Mouse (Mus musculus): ENCODE results near the gene Cenps. TPM values are rescaled to one million over a fixed set of nuclear protein-coding genes. Genes with fewer than 3 reads are reported as not detected.

The Cenps gene
- total RNA-seq (2023) = 10 to 100 TPM; 12.4 to 15.1 TPM

DNA sequence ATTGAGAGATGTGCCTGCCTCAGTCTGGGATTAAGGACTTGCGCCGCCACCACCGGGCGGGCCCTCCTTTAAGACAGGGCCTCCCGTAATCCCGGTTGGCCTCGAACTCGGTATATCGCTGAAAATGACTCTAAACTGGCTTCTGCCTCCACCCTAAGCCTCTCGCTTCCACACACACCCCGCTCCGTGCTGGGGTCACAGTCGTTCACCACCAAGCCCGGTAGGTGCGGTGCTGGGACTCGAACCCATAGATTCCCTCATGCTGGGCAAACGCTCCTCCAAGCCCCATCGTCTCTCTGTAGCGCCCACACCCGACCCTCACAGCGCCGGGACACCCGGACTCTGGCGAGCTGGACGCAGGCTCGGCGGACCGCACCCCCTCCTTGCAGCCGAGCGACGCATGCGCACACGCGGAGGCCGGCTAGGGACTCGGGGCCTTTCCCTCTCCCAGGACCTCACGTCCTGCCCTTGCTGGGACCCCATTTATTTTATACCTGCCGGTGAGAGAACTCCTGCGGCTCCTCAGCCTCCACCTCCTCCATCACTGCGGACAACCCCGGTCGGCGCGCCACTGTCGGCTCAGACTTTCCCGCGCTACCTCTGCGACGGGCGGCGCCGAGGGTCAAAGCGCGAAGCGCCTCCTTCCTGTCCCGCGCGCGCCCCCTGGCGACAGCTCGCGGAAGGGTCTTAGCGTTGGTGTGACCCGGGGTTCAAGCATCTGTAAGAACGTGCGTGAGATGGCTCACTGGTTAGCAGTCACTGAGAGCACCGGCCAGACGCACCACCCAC is at the start of gene Cenps:
TSS of gene Cenps (minus strand) at position 648 of the 789 bp plus-strand sequence.

DNA sequence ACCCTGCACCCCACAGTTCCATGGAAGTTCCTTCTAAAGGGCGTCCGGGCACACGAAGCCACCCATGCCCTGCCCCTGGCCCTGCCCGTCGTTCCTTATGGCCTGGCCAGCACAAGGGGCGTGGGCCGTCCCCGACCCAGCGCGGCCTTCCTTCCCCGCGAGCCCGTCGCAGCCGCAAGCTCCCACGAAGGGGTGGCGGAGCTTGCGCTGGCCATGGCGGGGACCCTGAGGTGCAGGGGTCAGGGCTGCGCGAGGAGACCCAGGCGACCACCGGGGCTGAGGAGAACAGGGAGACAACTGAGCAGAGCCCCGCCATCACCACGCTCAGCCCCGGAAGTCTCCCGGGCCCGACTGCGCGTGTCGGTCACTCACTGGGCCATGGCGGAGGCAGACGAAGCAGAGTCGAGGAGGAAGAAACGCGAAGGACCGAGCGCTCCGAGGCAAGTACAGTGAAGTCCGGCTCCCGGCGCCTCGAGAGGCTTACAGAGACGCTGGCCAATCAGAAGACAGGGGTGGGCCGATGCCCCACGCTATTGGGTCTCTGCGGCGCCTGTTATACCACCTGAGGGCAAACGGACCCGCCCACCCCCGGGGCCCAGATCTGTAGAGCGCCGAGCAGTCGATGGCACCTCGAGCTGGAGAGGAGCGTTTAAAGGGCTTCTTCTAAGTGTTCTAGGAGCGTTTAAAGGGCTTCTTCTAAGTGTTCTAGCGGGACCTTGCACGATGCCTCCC is 29.0 kb upstream of the Cenps start, which contains the start of gene Pgd:
TSS of gene Pgd (minus strand) at position 557 of the 732 bp plus-strand sequence.

DNA sequence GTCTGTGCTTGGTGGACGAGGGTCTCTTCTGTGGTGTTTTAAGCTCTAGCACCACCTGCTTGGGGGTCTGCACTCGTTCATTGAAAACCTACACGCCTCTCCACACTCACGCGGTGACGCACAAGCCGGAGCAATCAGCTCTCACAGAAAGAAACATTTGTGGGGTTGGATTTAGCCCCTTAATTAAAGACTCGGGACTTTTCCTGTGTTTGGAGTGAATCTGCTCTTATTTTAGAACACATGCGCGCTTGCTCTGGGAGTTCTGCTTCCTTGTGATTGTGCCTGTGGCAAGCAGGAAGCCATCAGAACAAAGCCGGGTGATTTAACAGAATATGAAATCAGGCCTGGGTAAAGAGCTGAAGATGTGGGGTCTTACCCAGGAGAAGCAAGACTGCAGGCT is 10.8 kb downstream of the Cenps start, which contains the start of gene Cort:
TSS of gene Cort (minus strand) at position 101 of the 400 bp plus-strand sequence.

DNA sequence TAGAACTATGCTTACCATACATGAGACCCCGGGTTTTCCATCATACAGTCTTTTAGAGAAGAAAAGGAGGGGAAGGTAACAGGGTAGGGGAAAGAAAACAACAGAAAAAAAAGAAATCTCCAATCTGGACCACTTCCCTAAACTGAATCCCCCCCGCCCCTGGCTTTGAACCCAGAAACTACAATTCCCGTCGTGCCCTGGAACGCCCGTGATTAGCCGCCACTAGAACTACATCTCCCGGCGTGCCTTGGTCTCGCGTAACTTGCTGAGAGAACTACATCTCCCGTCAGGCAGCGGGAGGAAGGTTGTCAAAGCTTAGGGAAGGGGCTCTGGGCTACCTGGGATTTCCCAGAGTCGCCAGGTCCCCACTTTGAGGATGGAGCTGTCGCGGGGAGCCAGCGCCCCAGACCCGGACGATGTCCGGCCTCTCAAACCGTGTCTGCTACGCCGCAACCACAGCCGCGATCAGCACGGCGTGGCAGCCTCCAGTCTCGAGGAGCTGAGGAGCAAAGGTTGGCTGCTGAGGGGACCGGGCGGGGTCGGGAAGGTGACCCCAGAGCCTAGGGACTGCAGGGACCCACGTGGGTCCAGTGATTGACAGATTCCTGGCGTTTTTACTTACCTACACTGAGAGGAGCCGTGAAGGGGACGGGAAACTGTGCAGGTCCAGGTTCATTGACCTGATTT is 33.4 kb downstream of the Cenps start, which contains the start of gene Dffa:
TSS of gene Dffa (plus strand) at position 272 of the 687 bp plus-strand sequence.

DNA sequence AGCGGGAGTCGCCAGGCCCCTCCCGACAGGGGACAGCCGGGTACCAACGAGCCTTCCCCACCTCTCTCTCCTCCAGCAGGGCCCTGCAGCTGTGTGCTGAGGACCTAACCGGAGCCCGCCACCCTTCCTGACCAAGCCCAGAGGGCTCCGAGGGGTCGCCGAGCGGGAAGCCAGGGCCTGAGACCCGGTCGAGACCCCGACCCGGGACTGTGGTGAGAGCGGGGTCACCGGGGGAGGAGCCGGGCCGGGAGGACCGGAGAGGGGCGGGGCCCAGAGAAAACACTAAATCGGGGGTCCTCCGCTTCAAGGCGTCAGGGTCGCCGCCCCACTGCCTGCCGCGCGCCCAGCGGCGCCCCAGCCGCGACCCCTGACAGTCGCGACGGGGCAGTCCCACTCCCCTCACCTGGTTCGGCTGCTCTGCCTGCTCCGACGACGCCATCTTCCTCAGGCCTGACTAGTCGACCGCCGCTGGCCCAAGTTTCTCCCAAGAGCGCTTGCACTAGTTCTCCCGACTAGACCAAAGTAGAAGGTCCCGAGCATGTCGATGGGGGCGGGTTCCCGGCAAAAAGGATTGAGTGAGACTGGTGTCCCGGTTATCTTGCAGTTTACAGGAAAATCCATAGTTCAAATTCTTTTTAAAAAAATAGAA is 37.9 kb downstream of the Cenps start, which contains the start of gene Pex14:
TSS of gene Pex14 (minus strand) at position 508 of the 649 bp plus-strand sequence.

Other genes with a start within 250 kb of the Cenps start
- 10 to 100 TPM; 16.9 to 18.3 TPM for gene Pex14, start 37.8 kb downstream of the Cenps start, total RNA-seq (2023)
- 10 to 100 TPM; 18.1 to 21.5 TPM for gene Dffa, start 33.5 kb downstream of the Cenps start, total RNA-seq (2023)
- gene Cort, start 10.9 kb downstream of the Cenps start, total RNA-seq (2023) = 1 to 10 TPM in 1 of 2 experiments, under 1 TPM in 1; 0.55 to 1.7 TPM
- gene Pgd, start 29.1 kb upstream of the Cenps start, total RNA-seq (2023) = 100 to 1,000 TPM; 690 to 702 TPM
- gene Kif1b, start 170.1 kb upstream of the Cenps start, total RNA-seq (2023) = 10 to 100 TPM; 53.6 to 56.7 TPM